Mouse (Mus musculus) ES-E14 (cell line): ENCODE measurements around the gene B2m. TPM values are rescaled to one million over a fixed set of nuclear protein-coding genes. Genes with fewer than 3 reads are reported as not detected.

Experiments
- DNase-seq: peaks from one replicate; pipeline ENCODE4 v3.0.0-alpha.2; 2013; ENCODE audit warnings: low read depth, low spot score
- H3K27ac ChIP-seq: 2 replicates; pipeline ENCODE4 v1.5.1; 2012; ENCODE audit warnings: low read depth, mild to moderate bottlenecking, low read length, moderate library complexity, mixed read lengths; ENCODE audit not compliant: poor library complexity, insufficient read depth, severe bottlenecking
- H3K36me3 ChIP-seq: 2 replicates; pipeline ENCODE4 v1.6.1; 2012; ENCODE audit warnings: mild to moderate bottlenecking, low read length, moderate library complexity, mixed read lengths; ENCODE audit not compliant: control insufficient read depth, poor library complexity, insufficient read depth, severe bottlenecking
- H3K4me1 ChIP-seq, 2 experiments: fragments of 150-350 bp in 1 of 2; sonication (generic) in 1 of 2; 2 replicates each; pipeline ENCODE4 v1.6.1; 2012; ENCODE audit warnings: low read length in 2 of 2, mild to moderate bottlenecking in 1 of 2, mixed read lengths in 1 of 2; ENCODE audit not compliant: control insufficient read depth in 2 of 2, insufficient read depth in 2 of 2, poor library complexity in 1 of 2
- H3K4me3 ChIP-seq, 2 experiments: fragments of 150-350 bp in 1 of 2; sonication (generic) in 1 of 2; 2 replicates each; pipeline ENCODE4 v1.5.1; 2012; ENCODE audit warnings: low read length in 2 of 2, low read depth in 1 of 2, mild to moderate bottlenecking in 1 of 2, mixed read lengths in 1 of 2; ENCODE audit not compliant: insufficient read depth in 1 of 2, poor library complexity in 1 of 2, severe bottlenecking in 1 of 2
- H3K9ac ChIP-seq: 2 replicates; pipeline ENCODE4 v1.6.1; 2012; ENCODE audit warnings: low read depth, mild to moderate bottlenecking, low read length, mixed read lengths; ENCODE audit not compliant: poor library complexity, insufficient read depth, severe bottlenecking
- H3K9me3 ChIP-seq: fragments of 150-350 bp; sonication (generic); 2 replicates; pipeline ENCODE4 v1.6.1; 2012; ENCODE audit warnings: low read depth, mild to moderate bottlenecking, low read length; ENCODE audit not compliant: control insufficient read depth, insufficient read depth
- CHD2 ChIP-seq: IDR thresholded peaks from 2 replicates; pipeline ENCODE4 v1.6.1; 2014; ENCODE audit warnings: mild to moderate bottlenecking, low read depth, low read length, inconsistent platforms
- HCFC1 ChIP-seq: IDR thresholded peaks from 2 replicates; pipeline ENCODE4 v1.6.1; 2012; ENCODE audit warnings: low read length, inconsistent platforms, borderline replicate concordance; ENCODE audit not compliant: insufficient read depth
- MAFK ChIP-seq: IDR thresholded peaks from 2 replicates; pipeline ENCODE4 v1.6.1; 2014; ENCODE audit warnings: mild to moderate bottlenecking, low read depth, low read length, inconsistent platforms; ENCODE audit not compliant: insufficient read depth
- ZC3H11A ChIP-seq: IDR thresholded peaks from 2 replicates; pipeline ENCODE4 v1.6.1; 2012; ENCODE audit warnings: low read depth, mild to moderate bottlenecking, inconsistent platforms, low read length, borderline replicate concordance
- ZNF384 ChIP-seq: IDR thresholded peaks from 2 replicates; pipeline ENCODE4 v1.6.1; 2012; ENCODE audit warnings: low read depth, low read length, inconsistent platforms
- in situ Hi-C, 2 experiments: fragments of 600-800 bp; cut with MboI; formaldehyde crosslinking; loops; one replicate each; pipeline ENCODE4 v1.15.1; 2025; ENCODE audit warnings: low sequenced_read_pairs in 2 of 2, inconsistent platforms in 1 of 2; ENCODE audit not compliant: unreplicated experiment in 2 of 2
- total RNA-seq: library from RNA; depleted of rRNA; stranded (reverse); fragments of 300-350 nt; gene quantifications from 2 replicates; pipeline ENCODE4 v1.2.3, GENCODE M21; 2012

The B2m gene
- total RNA-seq, 1 experiment = 73.8 TPM

DNA sequence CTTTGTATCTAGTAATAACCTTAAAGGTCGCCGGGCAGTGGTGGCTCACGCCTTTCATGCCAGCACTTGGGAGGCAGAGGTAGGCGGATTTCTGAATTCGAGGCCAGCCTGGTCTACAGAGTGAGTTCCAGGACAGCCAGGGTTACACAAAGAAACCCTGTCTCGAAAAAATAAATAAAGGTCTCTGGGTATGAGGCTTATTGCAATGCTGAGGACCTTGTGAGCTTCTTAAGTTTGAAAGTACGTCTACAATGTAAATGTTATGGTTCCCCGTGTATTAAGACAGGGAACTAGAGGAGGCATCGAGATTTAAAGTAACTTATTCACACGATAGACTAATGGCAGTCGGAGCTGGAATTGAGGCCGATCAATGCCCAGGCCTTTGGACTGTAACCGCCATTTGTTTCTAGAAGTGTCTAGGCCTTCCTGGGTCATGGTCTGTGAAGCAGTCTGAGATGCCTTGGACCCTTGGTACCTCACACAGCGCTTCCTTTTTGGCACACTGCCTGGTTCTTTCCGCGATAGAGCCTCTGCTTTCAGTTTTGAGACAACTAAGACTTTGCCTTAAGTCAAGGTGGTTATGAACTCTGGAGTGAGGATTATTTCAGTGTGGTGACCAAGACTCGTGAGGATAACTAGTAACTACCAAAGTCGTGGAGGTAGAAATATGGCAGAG is 894 bp downstream of the B2m start:
- Histone ChIP-seq H3K27ac (no peak overlapping the region), H3K4me1 (0 out of 4 replicates have a peak, but pooled peaks cover 0 to 2% of the 10 kb centered on the region in 2 experiments), H3K36me3 (no peaks in the 10 kb centered on the region), H3K9me3 (no peaks in the 10 kb centered on the region; the same call in 1 of the 2 replicates), H3K9ac (peak overlapping the region; percentile 69; the same call in 1 of the 2 replicates), H3K4me3 (peak overlapping the region; percentile 53 to 66)
- in situ Hi-C loops = no loop called here
- DNase-seq = no peak
- no peak for TF ChIP-seq ZC3H11A
- TF ChIP-seq ZNF384 = no peak
- no peak for TF ChIP-seq CHD2
- TF ChIP-seq MAFK = no peak
- TF ChIP-seq HCFC1 = no peak

- TF ChIP-seq ZC3H11A (no peak), MAFK (no peak), ZNF384 (no peak), HCFC1 (no peak), CHD2 (no peak)
- no peak overlapping the region for H3K27ac ChIP-seq
- H3K9ac ChIP-seq = no peak overlapping the region
- H3K9me3 ChIP-seq = no peaks in the 10 kb centered on the region; the same call in 1 of the 2 replicates
- in situ Hi-C loops = no loop called here
- H3K4me1 ChIP-seq = 0 out of 4 replicates have a peak, but pooled peaks cover 0 to 2% of the 10 kb centered on the region in 2 experiments
- H3K36me3 ChIP-seq = no peaks in the 10 kb centered on the region
- H3K4me3 ChIP-seq = no peak overlapping the region
- DNase-seq = no peak
These were observed 1.8 kb downstream of the B2m start for GRCm38 (mm10) chr2:122149316-122149715.

- in situ Hi-C loops = no loop called here
These were observed 2.2 kb downstream of the B2m start for GRCm38 (mm10) chr2:122149716-122150115.

GRCm38 (mm10) chr2:122151221-122151620 is 3.7 kb downstream of the B2m start:
- TF ChIP-seq MAFK = no peak
- TF ChIP-seq HCFC1 = no peak
- no peak for TF ChIP-seq ZNF384
- TF ChIP-seq CHD2 = no peak
- no peak for TF ChIP-seq ZC3H11A
- no peak overlapping the region for H3K27ac ChIP-seq
- H3K4me3 ChIP-seq = no peak overlapping the region
- no peaks in the 10 kb centered on the region; the same call in 1 of the 2 replicates for H3K9me3 ChIP-seq
- in situ Hi-C loops = no loop called here
- no peak for DNase-seq
- no peaks in the 10 kb centered on the region for H3K36me3 ChIP-seq
- H3K4me1 ChIP-seq = 0 out of 4 replicates have a peak, but pooled peaks cover 0 to 2% of the 10 kb centered on the region in 2 experiments
- no peak overlapping the region for H3K9ac ChIP-seq

More at GRCm38 (mm10) chr2:122149716-122150115, 2.2 kb downstream of the B2m start:
- Histone ChIP-seq H3K4me1 (0 out of 4 replicates have a peak, but pooled peaks cover 0 to 2% of the 10 kb centered on the region in 2 experiments), H3K9ac (no peak overlapping the region), H3K27ac (no peak overlapping the region), H3K4me3 (no peak overlapping the region), H3K9me3 (no peaks in the 10 kb centered on the region; the same call in 1 of the 2 replicates), H3K36me3 (no peaks in the 10 kb centered on the region)
- DNase-seq = no peak
- TF ChIP-seq ZC3H11A (no peak), MAFK (no peak), CHD2 (no peak), ZNF384 (no peak), HCFC1 (no peak)
